Mouse (Mus musculus) embryonic stem cell, embryonic (primary cell): ENCODE measurements around the gene Kri1.

Experiments
- CTCF ChIA-PET, 4 experiments: fragments of 300-600 bp in 2 of 4; fragments of 350-600 bp in 2 of 4; sonication (Branson Sonifier 250); formaldehyde crosslinking; loops; one replicate each; lab custom pipeline; 2022; ENCODE audit warnings: inconsistent platforms in 2 of 4; lab: Charles Lee
- POLR2A ChIA-PET, 4 experiments: fragments of 300-600 bp in 2 of 4; fragments of 350-600 bp in 2 of 4; sonication (Branson Sonifier 250); formaldehyde crosslinking; loops; one replicate each; lab custom pipeline; 2022; ENCODE audit warnings: antibody characterized with exemption in 4 of 4, inconsistent platforms in 1 of 4; lab: Charles Lee

The Kri1 gene

GRCm38 (mm10) chr9:21321513-21321835 is 33.7 kb upstream of the Kri1 start:
- CTCF ChIA-PET = interaction anchor here in 2 of 4 experiments (0.7 to 1.9 kb wide), 7 partner anchors 9 to 313 kb away, joined by 3 to 13 read pairs (median 5); partner anchors contain the start of gene Cdkn2d (in 1 of the 2)
- POLR2A ChIA-PET = interaction anchor here in 3 of 4 experiments (0.8 to 3.2 kb wide), 22 partner anchors 8 to 230 kb away, joined by 3 to 13 read pairs (median 4); partner anchors contain the start of genes Cdkn2d (in 3 of the 3), Ap1m2 (in 1 of the 3), Atg4d (in 1 of the 3) and Gm38431 (in 1 of the 3)

DNA sequence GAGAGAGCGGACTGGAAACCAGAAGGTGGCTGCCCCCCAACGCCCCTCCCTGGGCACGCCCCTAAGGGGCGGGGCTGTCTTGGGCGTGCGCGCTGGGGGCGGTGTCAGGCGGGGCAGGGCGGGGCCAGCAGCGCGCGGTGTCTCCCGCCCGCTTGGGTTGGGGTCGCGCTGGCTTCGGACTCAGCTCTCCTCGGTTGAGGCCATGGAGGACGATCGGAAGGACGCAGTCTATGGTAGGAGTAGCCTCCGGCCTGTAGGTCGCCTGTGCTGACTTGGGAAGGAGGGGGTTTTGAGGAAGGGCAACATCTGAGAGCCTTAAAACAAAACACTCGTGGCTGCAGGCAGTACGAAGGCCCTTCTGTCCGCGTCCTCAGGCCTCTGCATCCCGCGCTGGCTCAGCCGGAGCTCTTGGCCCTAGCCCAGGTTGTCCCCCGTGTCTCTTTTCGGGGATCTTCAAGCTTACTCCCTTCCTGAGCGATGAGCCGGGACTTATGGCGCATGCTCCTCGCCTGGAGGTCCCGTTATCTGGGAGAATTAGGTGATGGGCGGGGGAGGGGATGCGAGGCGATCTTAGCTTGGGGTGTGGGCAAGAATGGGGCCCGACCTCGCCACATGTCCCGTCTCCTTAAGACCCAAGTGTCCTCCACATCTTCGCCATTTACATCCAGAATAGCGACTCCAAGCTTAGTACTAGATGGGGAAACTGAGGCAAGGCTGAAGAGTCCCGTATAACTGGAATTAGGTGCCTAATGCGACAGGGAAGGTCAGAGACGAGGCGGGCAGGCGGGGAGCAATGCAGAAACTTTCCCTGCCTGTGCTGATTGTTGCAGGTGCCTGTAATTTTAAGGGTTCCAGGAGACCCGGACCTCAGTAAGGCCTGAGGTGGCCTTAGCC is 33.1 kb upstream of the Kri1 start, which contains the start of gene Slc44a2:
Slc44a2 (plus strand) TSS at position 80 of the 894 bp plus-strand sequence.
- ChIA-PET POLR2A (interaction anchor here in 3 of 4 experiments (0.5 to 3.2 kb wide), 28 partner anchors 9 to 443 kb away, joined by 3 to 13 read pairs (median 4); partner anchors contain the start of genes Cdkn2d (in 3 of the 3), Ap1m2 (in 1 of the 3), Atg4d (in 1 of the 3) and Gm38431 (in 1 of the 3)), CTCF (interaction anchor here (0.5 to 1.9 kb wide), 12 partner anchors 8 to 313 kb away, joined by 3 to 13 read pairs (median 4); partner anchors contain the start of gene Cdkn2d (in 1 of the 4))

DNA sequence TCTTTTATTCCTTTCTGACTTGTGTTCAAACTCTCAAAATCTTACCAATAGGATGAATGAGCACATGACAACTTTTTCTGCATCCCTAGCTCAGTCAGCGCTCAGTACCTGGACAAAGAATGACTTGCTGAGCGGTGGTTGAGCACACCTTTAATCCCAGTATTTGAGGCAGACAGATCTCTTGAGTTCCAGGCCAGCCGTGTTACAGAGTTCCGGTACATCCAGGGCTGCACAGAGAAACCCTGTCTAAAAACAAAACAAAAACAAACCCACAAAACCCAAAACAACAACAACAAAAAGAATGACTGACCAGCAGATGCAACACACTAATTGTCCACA is 32.5 kb upstream of the Kri1 start:
- ChIA-PET POLR2A (interaction anchor here in 3 of 4 experiments (0.5 to 2.8 kb wide), 15 partner anchors 9 to 442 kb away, joined by 3 to 13 read pairs (median 5); partner anchors contain the start of genes Ap1m2 (in 1 of the 3), Cdkn2d (in 1 of the 3), Kri1 (in 1 of the 3) and Tmed1 (in 1 of the 3)), CTCF (interaction anchor here (0.5 to 1.7 kb wide), 8 partner anchors 13 to 169 kb away, joined by 3 to 13 read pairs (median 4); no protein-coding TSS in a partner anchor)

DNA sequence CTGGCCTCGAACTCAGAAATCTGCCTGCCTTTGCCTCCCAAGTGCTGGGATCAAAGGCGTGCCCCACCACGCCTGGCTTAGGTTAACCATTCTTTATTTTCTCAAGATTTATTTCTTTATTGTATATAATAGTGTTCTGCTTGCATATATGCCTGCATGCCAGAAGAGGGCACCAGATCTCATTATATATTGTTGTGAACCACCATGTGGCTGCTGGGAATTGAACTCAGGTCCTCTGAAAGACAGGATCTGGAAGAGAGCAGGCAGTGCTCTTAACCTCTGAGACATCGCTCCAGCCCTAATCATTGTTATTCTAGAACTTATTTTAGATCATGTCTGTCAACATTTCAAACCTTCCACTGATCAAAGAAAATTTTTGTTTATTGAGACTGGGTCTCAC is 31.7 kb upstream of the Kri1 start:
- ChIA-PET POLR2A (interaction anchor here in 3 of 4 experiments (0.7 to 2.8 kb wide), 7 partner anchors 8 to 441 kb away, joined by 3 to 13 read pairs (median 5); partner anchors contain the start of genes Ap1m2 (in 1 of the 3) and Cdkn2d (in 1 of the 3)), CTCF (interaction anchor here in 1 of 4 experiments (0.6 to 1.7 kb wide), 2 partner anchors 14 to 37 kb away, joined by 3 to 13 read pairs; no protein-coding TSS in a partner anchor)

DNA sequence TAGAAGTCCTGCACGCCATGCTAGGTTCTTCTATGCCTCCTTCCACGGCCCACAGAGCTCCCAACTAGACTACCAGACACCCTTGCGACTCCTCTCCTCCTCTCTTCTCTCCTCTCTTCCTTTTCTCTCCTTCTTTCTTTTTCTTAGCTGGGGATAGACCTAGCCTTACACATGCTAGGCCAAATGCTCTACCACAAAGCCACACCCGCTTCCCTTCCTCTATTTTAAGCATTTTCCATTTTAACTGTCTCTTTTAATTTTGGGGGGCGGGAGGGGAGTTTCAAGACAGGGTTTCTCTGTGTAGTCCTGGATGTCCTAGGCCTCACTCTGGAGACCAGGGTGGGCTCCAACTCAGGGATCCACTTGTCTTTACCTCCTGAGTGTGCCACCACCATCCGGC is 31.0 kb upstream of the Kri1 start:
- CTCF ChIA-PET = interaction anchor here in 3 of 4 experiments (0.5 to 0.8 kb wide), 5 partner anchors 9 to 623 kb away, joined by 3 to 6 read pairs (median 6); no protein-coding TSS in a partner anchor
- POLR2A ChIA-PET = interaction anchor here in 2 of 4 experiments (0.5 to 1.1 kb wide), 4 partner anchors 16 to 281 kb away, joined by 3 to 6 read pairs (median 6); no protein-coding TSS in a partner anchor

- POLR2A ChIA-PET = interaction anchor here in 2 of 4 experiments (1.1 to 3.6 kb wide), 5 partner anchors 13 to 104 kb away, joined by 3 to 15 read pairs (median 4); partner anchors contain the start of gene Cdkn2d (in 1 of the 2)
- CTCF ChIA-PET = interaction anchor here in 1 of 4 experiments (1.0 to 7.1 kb wide), 2 partner anchors 21 to 41 kb away, joined by 3 to 96 read pairs; no protein-coding TSS in a partner anchor
These were observed 28.9 kb upstream of the Kri1 start for GRCm38 (mm10) chr9:21316696-21317095.

GRCm38 (mm10) chr9:21315421-21315820 is 27.7 kb upstream of the Kri1 start:
- ChIA-PET POLR2A (interaction anchor here in 2 of 4 experiments (0.7 to 3.6 kb wide), 22 partner anchors 15 to 339 kb away, joined by 3 to 15 read pairs (median 4); partner anchors contain the start of genes Cdkn2d (in 2 of the 2), Atg4d (in 1 of the 2) and Tmed1 (in 1 of the 2)), CTCF (interaction anchor here (0.5 to 7.1 kb wide), 8 partner anchors 15 to 51 kb away, joined by 3 to 96 read pairs (median 5); no protein-coding TSS in a partner anchor)

GRCm38 (mm10) chr9:21314367-21315140 is 26.8 kb upstream of the Kri1 start:
- POLR2A ChIA-PET = interaction anchor here (0.6 to 3.6 kb wide), 28 partner anchors 16 to 231 kb away, joined by 3 to 15 read pairs (median 4); partner anchors contain the start of genes Cdkn2d (in 2 of the 4), Atg4d (in 1 of the 4), Dnm2 (in 1 of the 4) and Tmed1 (in 1 of the 4)
- CTCF ChIA-PET = interaction anchor here (0.5 to 7.1 kb wide), 21 partner anchors 16 to 454 kb away, joined by 3 to 96 read pairs (median 5); partner anchors contain the start of gene Eif3g (in 1 of the 4)

GRCm38 (mm10) chr9:21313394-21313793 is 25.6 kb upstream of the Kri1 start:
- POLR2A ChIA-PET = interaction anchor here in 3 of 4 experiments (0.6 to 3.1 kb wide), 22 partner anchors 15 to 233 kb away, joined by 3 to 11 read pairs (median 3); partner anchors contain the start of genes Gm38431 (in 1 of the 3), Raver1 (in 1 of the 3) and Tmed1 (in 1 of the 3)
- CTCF ChIA-PET = interaction anchor here (0.5 to 7.1 kb wide), 61 partner anchors 8 to 735 kb away, joined by 3 to 96 read pairs (median 4); partner anchors contain the start of genes Cdkn2d (in 2 of the 4), Atg4d (in 1 of the 4), Eif3g (in 1 of the 4) and Kri1 (in 1 of the 4)

DNA sequence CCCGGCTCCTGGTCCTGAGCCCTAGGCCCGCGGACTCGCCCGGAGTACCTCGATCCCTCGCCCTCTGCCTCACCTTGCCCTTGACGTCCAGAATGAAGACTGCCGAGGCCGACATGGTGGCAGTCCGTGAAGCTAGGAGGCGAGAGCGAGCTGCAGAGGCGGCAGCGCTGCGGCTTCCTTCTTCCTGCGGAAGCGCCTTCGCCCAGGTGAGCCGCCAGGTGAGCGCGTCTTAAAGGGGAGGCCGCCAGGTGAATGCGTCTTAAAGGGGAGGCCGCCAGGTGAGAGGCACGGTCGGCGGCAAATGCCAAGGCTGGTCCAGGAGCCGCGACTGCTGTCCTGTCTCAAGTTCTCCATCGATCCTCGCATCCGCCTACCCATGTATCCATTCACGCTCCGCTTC is 24.4 kb upstream of the Kri1 start, which contains the start of gene Ap1m2:
Ap1m2 (minus strand) TSS at position 204 of the 400 bp plus-strand sequence.
- CTCF ChIA-PET = interaction anchor here in 3 of 4 experiments (0.6 to 7.1 kb wide), 13 partner anchors 18 to 176 kb away, joined by 3 to 96 read pairs (median 6); no protein-coding TSS in a partner anchor
- POLR2A ChIA-PET = interaction anchor here in 3 of 4 experiments (0.6 to 6.4 kb wide), 20 partner anchors 9 to 775 kb away, joined by 3 to 47 read pairs (median 4); partner anchors contain the start of genes Cdkn2d (in 3 of the 3), Atg4d (in 1 of the 3) and Slc44a2 (in 1 of the 3)

GRCm38 (mm10) chr9:21311695-21312094 is 23.9 kb upstream of the Kri1 start:
- ChIA-PET CTCF (interaction anchor here in 3 of 4 experiments (0.6 to 7.1 kb wide), 16 partner anchors 19 to 121 kb away, joined by 3 to 96 read pairs (median 4); partner anchors contain the start of gene Cdkn2d (in 2 of the 3)), POLR2A (interaction anchor here in 3 of 4 experiments (0.5 to 6.4 kb wide), 23 partner anchors 9 to 595 kb away, joined by 3 to 47 read pairs (median 4); partner anchors contain the start of genes Cdkn2d (in 3 of the 3), Atg4d (in 1 of the 3), Carm1 (in 1 of the 3) and Kri1 (in 1 of the 3))

- ChIA-PET POLR2A (interaction anchor here in 3 of 4 experiments (0.6 to 6.4 kb wide), 12 partner anchors 12 to 181 kb away, joined by 3 to 47 read pairs (median 4); partner anchors contain the start of gene Cdkn2d (in 3 of the 3)), CTCF (interaction anchor here (0.5 to 3.4 kb wide), 13 partner anchors 10 to 505 kb away, joined by 3 to 14 read pairs (median 4); partner anchors contain the start of genes Atg4d (in 1 of the 4) and Cdkn2d (in 1 of the 4))
These were observed 21.5 kb upstream of the Kri1 start for GRCm38 (mm10) chr9:21309150-21309741.

DNA sequence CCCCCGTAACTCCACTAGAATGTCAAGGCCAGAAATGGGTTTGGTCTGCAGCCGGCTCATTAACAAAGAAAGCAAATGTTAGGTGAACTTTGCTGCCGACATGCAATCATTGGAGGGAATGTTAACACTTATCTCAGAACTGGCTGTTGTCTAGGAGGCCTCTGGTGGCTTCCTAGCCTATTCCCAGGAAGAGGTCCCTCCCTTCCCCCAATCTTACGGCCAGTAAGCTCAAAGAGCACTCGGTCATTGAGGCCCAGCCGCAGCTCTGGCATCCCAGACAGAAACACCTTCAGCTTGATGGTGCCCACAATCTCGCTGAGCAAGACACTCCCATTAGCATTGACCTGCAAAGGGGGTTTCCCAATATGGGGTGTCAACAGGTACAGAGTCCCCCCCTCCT is 17.3 kb upstream of the Kri1 start:
- ChIA-PET POLR2A (interaction anchor here in 1 of 4 experiments (0.8 to 1.5 kb wide), 3 partner anchors 10 to 46 kb away, joined by 3 to 5 read pairs (median 3); no protein-coding TSS in a partner anchor), CTCF (interaction anchor here in 1 of 4 experiments (1.1 kb wide), 1 partner anchor 52 kb away, joined by 3 read pairs; no protein-coding TSS in a partner anchor)

DNA sequence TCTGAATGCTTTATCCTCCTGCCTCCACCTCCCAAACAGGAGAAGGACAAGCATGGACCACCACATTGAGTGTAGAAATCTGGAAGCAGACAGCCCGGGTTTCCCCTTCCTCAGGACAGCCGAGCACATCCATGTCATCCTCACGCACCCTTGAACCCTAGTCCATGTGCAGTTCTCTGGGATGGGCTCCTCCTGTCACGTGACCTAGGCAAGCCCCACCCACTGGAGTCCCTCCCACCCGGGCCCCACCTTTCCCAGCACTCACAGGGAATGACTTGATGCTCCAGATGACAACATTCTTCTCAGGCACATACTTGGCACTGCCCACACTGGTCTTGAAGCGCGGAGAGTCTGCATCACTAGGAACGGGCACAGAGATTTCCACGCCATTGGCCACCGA is 11.2 kb upstream of the Kri1 start:
- CTCF ChIA-PET = interaction anchor here in 3 of 4 experiments (0.6 to 1.1 kb wide), 4 partner anchors 9 to 58 kb away, joined by 3 to 6 read pairs (median 3); no protein-coding TSS in a partner anchor
- POLR2A ChIA-PET = interaction anchor here in 3 of 4 experiments (0.6 to 1.9 kb wide), 11 partner anchors 8 to 207 kb away, joined by 3 to 6 read pairs (median 3); partner anchors contain the start of genes Ap1m2 (in 1 of the 3), Cdkn2d (in 1 of the 3), Gm38431 (in 1 of the 3) and Kri1 (in 1 of the 3)

DNA sequence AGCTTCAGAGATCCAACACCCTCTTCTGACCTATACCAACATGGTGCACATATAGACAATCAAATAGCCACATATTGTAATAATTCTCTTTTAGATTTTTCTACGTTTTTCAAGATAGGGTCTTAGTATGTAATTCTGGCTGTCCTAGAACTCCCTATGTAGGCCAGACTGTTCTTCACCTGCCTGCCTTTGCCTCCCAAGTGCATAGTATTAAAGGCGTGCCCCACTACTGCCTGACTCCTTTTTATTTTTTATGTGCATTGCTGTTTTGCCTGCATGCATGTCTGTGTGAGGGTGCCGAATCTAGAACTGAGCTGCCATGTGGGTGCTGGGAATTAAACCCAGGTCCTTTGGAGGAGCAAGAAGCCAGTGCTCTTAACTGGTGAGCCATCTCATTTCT is 4.5 kb upstream of the Kri1 start:
- ChIA-PET POLR2A (interaction anchor here in 3 of 4 experiments (0.6 to 4.1 kb wide), 18 partner anchors 9 to 477 kb away, joined by 3 to 47 read pairs (median 6); partner anchors contain the start of genes Ap1m2 (in 2 of the 3), Atg4d (in 1 of the 3) and Carm1 (in 1 of the 3)), CTCF (interaction anchor here in 3 of 4 experiments (0.6 to 2.3 kb wide), 9 partner anchors 20 to 376 kb away, joined by 3 to 9 read pairs (median 6); partner anchors contain the start of gene Ap1m2 (in 1 of the 3))
